ENCODE assay signal across 8 mouse cellular contexts in genomic region chr16:45407645-45408400, GRCm38 (mm10). TPM values are rescaled to one million over a fixed set of nuclear protein-coding genes. Genes with fewer than 3 reads are reported as not detected.
DNase-seq lines count a peak whose midpoint lies in the region; ATAC-seq lines count a peak whose summit lies in the region.

No protein-coding gene starts in this region.

- no peaks in the 10 kb centered on the region for H3K9me3 ChIP-seq in kidney, embryonic 15.5 days (replicated peaks)
- H3K9me3 ChIP-seq in embryonic facial prominence, embryonic 11.5 days (replicated peaks; ENCODE audit: control insufficient read depth, low read length), result no peaks in the 10 kb centered on the region
- no peaks in the 10 kb centered on the region for H3K9me3 ChIP-seq in neural tube, embryonic 12.5 days

- H3K36me3 ChIP-seq in kidney, embryonic 15.5 days, result no peaks in the 10 kb centered on the region
- no peaks in the 10 kb centered on the region for H3K36me3 ChIP-seq in embryonic facial prominence, embryonic 11.5 days (replicated peaks; ENCODE audit: control insufficient read depth, insufficient read depth, low read depth, low read length)
- no peaks in the 10 kb centered on the region for H3K36me3 ChIP-seq in neural tube, embryonic 12.5 days

- peak overlapping the region; percentile 66 for H3K4me2 ChIP-seq in kidney, embryonic 15.5 days
- H3K4me2 ChIP-seq in embryonic facial prominence, embryonic 11.5 days (ENCODE audit: low read depth, low read length), result peak overlapping the region; percentile 78
- H3K4me2 ChIP-seq in neural tube, embryonic 12.5 days (replicated peaks), result peak overlapping the region; percentile 67

- H3K4me1 ChIP-seq in kidney, embryonic 15.5 days, result 0 out of 2 replicates have a peak, but pooled peaks cover 3% of the 10 kb centered on the region
- no peaks in the 10 kb centered on the region for H3K4me1 ChIP-seq in embryonic facial prominence, embryonic 11.5 days (ENCODE audit: control insufficient read depth, insufficient read depth, low read length)
- H3K4me1 ChIP-seq in neural tube, embryonic 12.5 days, result no peaks in the 10 kb centered on the region

- no peak for ATAC-seq in kidney, embryonic 15.5 days (replicated peaks; ENCODE audit: low FRiP score)
- ATAC-seq in embryonic facial prominence, embryonic 11.5 days (replicated peaks; ENCODE audit: insufficient number of reproducible peaks, low FRiP score, low TSS enrichment, low read depth), result no peak
- peak; percentile 2 for ATAC-seq in inflammation-experienced regulatory T-cells, adult 6 months
- no peak for ATAC-seq in neural tube, embryonic 12.5 days (ENCODE audit: low FRiP score, low read depth)

- WGBS in kidney, embryonic 15.5 days, result 35% methylated on average over 9 of the region's 9 CpGs
- 39% methylated on average over 9 of the region's 9 CpGs for WGBS in embryonic facial prominence, embryonic 11.5 days
- WGBS in neural tube, embryonic 12.5 days, result 39% methylated on average over 9 of the region's 9 CpGs

- H3K27ac ChIP-seq in kidney, embryonic 15.5 days, result peak overlapping the region; percentile 55; the same call in 1 of the 2 replicates
- no peak overlapping the region for H3K27ac ChIP-seq in embryonic facial prominence, embryonic 11.5 days (replicated peaks; ENCODE audit: low read depth, low read length)
- H3K27ac ChIP-seq in neural tube, embryonic 12.5 days, result peak overlapping the region; percentile 75

- no peaks in the 10 kb centered on the region for H3K27me3 ChIP-seq in kidney, embryonic 15.5 days
- no peaks in the 10 kb centered on the region for H3K27me3 ChIP-seq in embryonic facial prominence, embryonic 11.5 days (ENCODE audit: control insufficient read depth, insufficient read depth, low read length)
- no peaks in the 10 kb centered on the region for H3K27me3 ChIP-seq in neural tube, embryonic 12.5 days (replicated peaks)

- H3K9ac ChIP-seq in kidney, embryonic 15.5 days, result peak overlapping the region; percentile 35
- H3K9ac ChIP-seq in embryonic facial prominence, embryonic 11.5 days (replicated peaks; ENCODE audit: low read length), result peak overlapping the region; percentile 62
- H3K9ac ChIP-seq in neural tube, embryonic 12.5 days, result peak overlapping the region; percentile 73

- peak overlapping the region; percentile 51 for H3K4me3 ChIP-seq in kidney, embryonic 15.5 days (replicated peaks)
- peak overlapping the region; percentile 55 for H3K4me3 ChIP-seq in embryonic facial prominence, embryonic 11.5 days (ENCODE audit: low read depth, low read length)
- peak overlapping the region; percentile 61 for H3K4me3 ChIP-seq in neural tube, embryonic 12.5 days

- no peak for DNase-seq in kidney, adult 9 months
- DNase-seq in embryonic facial prominence, embryonic 11.5 days (ENCODE audit: low spot score), result no peak
- DNase-seq in yolk sac, embryonic 10.5 days (ENCODE audit: low spot score), result no peak
- DNase-seq in ovary, postnatal 14 days (ENCODE audit: low spot score), result no peak
- no peak for DNase-seq in layer of hippocampus, adult 9-11 months

RNA-seq across cellular contexts. Expression of gene Cd200, which starts 1.0 kb away (rescaled TPM):
- polyA plus RNA-seq in kidney, embryonic 15.5 days (2015; fragmentation: Nextera tagmentation; extraction: Ambion mirVana), result 34.9 and 39.1 TPM in 2 replicates
- 22.3 and 24.0 TPM in 2 replicates for polyA plus RNA-seq in embryonic facial prominence, embryonic 11.5 days (2014; fragmentation: Nextera tagmentation; extraction: Ambion mirVana)
- polyA plus RNA-seq in inflammation-experienced regulatory T-cells, adult 6 months (2017; shearing (Covaris generic)), result 100 to 1,000 TPM in 2 of 3 experiments, 10 to 100 TPM in 1; 84.4 to 386 (median 244) TPM
- 102 and 104 TPM in 2 replicates for polyA plus RNA-seq in neural tube, embryonic 12.5 days (2016; fragmentation: Nextera tagmentation; extraction: Ambion mirVana)
